Mouse (Mus musculus) stomach, embryonic 16.5 days (tissue): ENCODE data around the gene 2010300C02Rik. TPM values are rescaled to one million over a fixed set of nuclear protein-coding genes. Genes with fewer than 3 reads are reported as not detected.
A peak's percentile ranks its signal among the peaks of the same experiment; 100 is the strongest.

Source experiments
- ATAC-seq: fragments of 200-750 bp; cut with Nextera tagmentation; 2 replicates; pipeline ENCODE4 v1.8.0; 2017; ENCODE audit warnings: moderate number of reproducible peaks, moderate TSS enrichment; ENCODE audit not compliant: insufficient read depth, low FRiP score
- H3K27ac ChIP-seq: fragments of 300-500 bp; sonication (generic); 2 replicates; pipeline ENCODE4 v1.5.1; 2014; ENCODE audit warnings: low read length
- H3K27me3 ChIP-seq: fragments of 300-500 bp; sonication (generic); 2 replicates; pipeline ENCODE4 v1.6.1; 2014; ENCODE audit warnings: low read length, control low read depth, mixed read lengths; ENCODE audit not compliant: control insufficient read depth, insufficient read depth
- H3K36me3 ChIP-seq: fragments of 300-500 bp; sonication (generic); 2 replicates; pipeline ENCODE4 v1.6.1; 2014; ENCODE audit warnings: low read length; ENCODE audit not compliant: control insufficient read depth, insufficient read depth
- H3K4me1 ChIP-seq: fragments of 300-500 bp; sonication (generic); 2 replicates; pipeline ENCODE4 v1.6.1; 2014; ENCODE audit warnings: low read length, control low read depth, mixed read lengths; ENCODE audit not compliant: control insufficient read depth, insufficient read depth
- H3K4me2 ChIP-seq: fragments of 300-500 bp; sonication (generic); 2 replicates; pipeline ENCODE4 v1.6.1; 2014; ENCODE audit warnings: low read depth, low read length, mixed read lengths
- H3K4me3 ChIP-seq: fragments of 300-500 bp; sonication (generic); replicated peaks from 2 replicates; pipeline ENCODE4 v1.5.1; 2014; ENCODE audit warnings: mild to moderate bottlenecking, low read length
- H3K9ac ChIP-seq: fragments of 300-500 bp; sonication (generic); 2 replicates; pipeline ENCODE4 v1.6.1; 2014; ENCODE audit warnings: low read length
- H3K9me3 ChIP-seq: fragments of 300-500 bp; sonication (generic); replicated peaks from 2 replicates; pipeline ENCODE4 v1.6.1; 2016; ENCODE audit warnings: low read length, control low read depth; ENCODE audit not compliant: control insufficient read depth
- whole genome bisulfite sequencing: fragments of 180-500 bp; shearing (Covaris S2); extraction: QIAGEN DNeasy Blood & Tissue Kit; methylation state at CpG from one replicate; pipeline ENCODE4 v1.1.7; 2014; 5-methylcytosine and 5-hydroxymethylcytosine counted together
- polyA plus RNA-seq: library from polyadenylated mRNA; unstranded; fragments of >200 nt; fragmentation: Nextera tagmentation; extraction: Ambion mirVana; gene quantifications from 2 replicates; pipeline ENCODE4 v1.2.1, GENCODE M21; 2015

Gene 2010300C02Rik
- polyA plus RNA-seq, 1 experiment from 2014 or later: 10.3 TPM

DNA sequence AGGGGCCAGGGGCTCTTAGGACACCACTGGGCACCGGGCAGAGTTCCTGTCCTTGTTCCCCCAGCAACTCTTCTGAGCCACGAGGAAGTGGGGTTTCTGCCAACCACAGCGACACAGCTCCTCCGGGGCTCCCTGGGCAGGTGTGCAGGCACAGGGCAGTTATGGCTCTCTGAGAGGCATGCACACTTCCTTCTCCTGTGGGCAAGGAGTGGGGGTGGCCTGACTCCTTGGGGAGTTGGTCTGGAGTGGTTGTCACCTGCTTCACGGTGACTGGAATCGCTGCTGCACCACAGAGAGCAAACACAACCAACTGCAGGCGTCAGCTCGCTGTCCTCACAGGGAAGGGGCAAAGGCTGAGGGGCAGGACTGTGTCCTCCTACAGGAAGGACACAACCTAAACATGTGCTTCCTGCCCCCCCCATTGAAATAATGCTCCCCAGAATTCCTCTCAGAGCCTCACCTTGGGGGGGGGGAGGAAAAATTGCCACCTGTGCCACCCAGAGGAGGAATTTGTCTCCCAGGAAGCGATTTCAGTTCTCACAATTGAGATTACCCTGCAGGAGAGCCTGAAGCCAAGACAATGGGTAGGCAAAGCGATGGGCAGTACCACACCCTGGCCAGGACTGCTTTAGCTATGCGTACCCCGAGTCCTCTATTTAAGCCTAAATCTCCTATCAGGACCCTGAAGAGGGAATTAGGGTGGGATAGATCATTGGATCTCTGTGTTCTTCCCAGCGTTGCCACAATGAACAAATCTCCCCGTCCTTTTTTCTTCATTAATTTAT lies 54.2 kb downstream of the 2010300C02Rik start:
- WGBS: 39% methylated on average over 14 of the region's 14 CpGs

DNA sequence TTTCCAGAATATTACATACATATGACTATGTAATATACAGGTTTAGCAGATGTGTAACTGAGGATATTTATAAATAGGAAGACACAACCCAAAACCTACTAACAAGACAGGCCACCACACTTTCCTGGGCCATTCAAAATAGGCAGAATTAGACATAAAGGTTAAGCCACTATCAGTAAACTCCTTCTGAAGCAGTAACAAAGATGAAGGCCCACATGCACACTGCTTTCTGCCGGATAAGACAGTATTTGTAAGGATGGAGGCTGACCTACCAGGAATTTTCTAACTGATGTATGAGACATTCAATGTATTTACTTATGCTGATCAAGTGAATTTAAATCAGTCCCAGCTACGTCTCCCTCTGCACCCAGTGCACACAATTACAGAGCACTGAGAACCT lies 55.4 kb downstream of the 2010300C02Rik start:
- Histone ChIP-seq H3K4me2 (peak overlapping the region; percentile 51), H3K27ac (no peak overlapping the region), H3K36me3 (no peaks in the 10 kb centered on the region), H3K27me3 (no peaks in the 10 kb centered on the region), H3K4me3 (peak overlapping the region; percentile 18), H3K9me3 (no peaks in the 10 kb centered on the region), H3K4me1 (no peaks in the 10 kb centered on the region), H3K9ac (no peak overlapping the region)
- WGBS: 60% methylated on average over 2 of the region's 2 CpGs
- ATAC-seq: no peak

More for the DNA sequence above, 54.2 kb downstream of the 2010300C02Rik start:
- Histone ChIP-seq H3K36me3 (no peaks in the 10 kb centered on the region), H3K27me3 (no peaks in the 10 kb centered on the region), H3K4me3 (peak overlapping the region; percentile 18), H3K4me2 (peak overlapping the region; percentile 51), H3K27ac (peak overlapping the region; percentile 80), H3K4me1 (no peaks in the 10 kb centered on the region), H3K9me3 (no peaks in the 10 kb centered on the region), H3K9ac (peak overlapping the region; percentile 49)
- ATAC-seq: peak; percentile 72; the same call in 1 of the 2 replicates

DNA sequence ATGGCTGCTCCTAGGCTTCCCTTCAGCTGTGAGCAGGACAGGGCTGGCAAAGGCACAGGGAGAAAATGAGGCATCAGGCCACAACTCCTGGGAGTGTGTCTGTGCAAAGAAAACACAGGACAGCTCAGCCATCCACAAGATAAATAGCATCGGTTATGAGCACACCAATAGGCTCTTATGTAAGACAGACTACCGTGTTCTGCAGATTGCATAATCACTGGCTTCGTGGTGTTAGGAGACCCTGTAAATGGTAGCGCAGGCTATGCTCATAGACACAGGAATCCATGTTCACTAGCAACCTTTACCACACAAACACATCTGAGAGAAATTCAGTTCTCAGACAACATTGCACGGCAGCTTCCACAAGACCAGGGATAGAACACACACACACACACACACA lies 56.3 kb downstream of the 2010300C02Rik start:
- Histone ChIP-seq H3K36me3 (no peaks in the 10 kb centered on the region), H3K4me2 (no peak overlapping the region), H3K27me3 (no peaks in the 10 kb centered on the region), H3K9me3 (no peaks in the 10 kb centered on the region), H3K9ac (no peak overlapping the region), H3K4me3 (no peak overlapping the region), H3K27ac (no peak overlapping the region), H3K4me1 (no peaks in the 10 kb centered on the region)
- 72% methylated on average over 5 of the region's 5 CpGs for WGBS
- no peak for ATAC-seq

GRCm38 (mm10) chr1:37656017-37656416 lies 63.9 kb downstream of the 2010300C02Rik start:
- Histone ChIP-seq H3K27me3 (no peaks in the 10 kb centered on the region), H3K36me3 (no peaks in the 10 kb centered on the region), H3K4me3 (no peak overlapping the region), H3K9ac (no peak overlapping the region), H3K4me2 (no peak overlapping the region), H3K4me1 (no peaks in the 10 kb centered on the region), H3K27ac (no peak overlapping the region), H3K9me3 (peaks cover 4% of the 10 kb centered on the region; the same call in 1 of the 2 replicates)
- WGBS: 92% methylated on average over 2 of the region's 2 CpGs
- no peak for ATAC-seq

DNA sequence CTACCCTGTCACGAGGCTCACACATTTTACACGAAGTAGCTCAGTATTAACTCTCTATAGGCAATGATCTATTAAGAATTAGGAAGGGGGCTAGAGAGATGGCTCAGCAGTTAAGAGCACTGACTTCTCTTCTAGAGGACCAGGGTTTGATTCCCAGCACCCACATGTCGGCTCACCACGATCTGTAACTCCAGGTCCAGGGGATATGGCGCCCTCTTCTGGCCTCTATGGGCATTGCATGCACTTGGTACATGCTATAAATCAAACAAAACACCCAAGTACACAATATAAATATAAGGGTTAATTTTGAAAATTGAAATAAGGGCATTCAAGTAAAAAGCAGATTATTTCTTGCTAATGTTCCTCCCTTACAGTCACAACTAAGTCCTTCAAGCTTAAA lies 65.9 kb downstream of the 2010300C02Rik start:
- Histone ChIP-seq H3K36me3 (no peaks in the 10 kb centered on the region), H3K27ac (no peak overlapping the region), H3K4me2 (no peak overlapping the region), H3K4me3 (no peak overlapping the region), H3K9ac (no peak overlapping the region), H3K9me3 (peaks cover 4% of the 10 kb centered on the region; the same call in 1 of the 2 replicates), H3K4me1 (no peaks in the 10 kb centered on the region), H3K27me3 (no peaks in the 10 kb centered on the region)
- 76% methylated on average over 5 of the region's 5 CpGs for WGBS
- no peak for ATAC-seq

GRCm38 (mm10) chr1:37647066-37647465 lies 72.8 kb downstream of the 2010300C02Rik start:
- Histone ChIP-seq H3K9me3 (no peaks in the 10 kb centered on the region), H3K4me1 (no peaks in the 10 kb centered on the region), H3K27ac (no peak overlapping the region), H3K4me3 (no peak overlapping the region), H3K36me3 (no peaks in the 10 kb centered on the region), H3K27me3 (no peaks in the 10 kb centered on the region), H3K4me2 (no peak overlapping the region), H3K9ac (no peak overlapping the region)
- 82% methylated on average over 10 of the region's 10 CpGs for WGBS
- ATAC-seq: no peak

DNA sequence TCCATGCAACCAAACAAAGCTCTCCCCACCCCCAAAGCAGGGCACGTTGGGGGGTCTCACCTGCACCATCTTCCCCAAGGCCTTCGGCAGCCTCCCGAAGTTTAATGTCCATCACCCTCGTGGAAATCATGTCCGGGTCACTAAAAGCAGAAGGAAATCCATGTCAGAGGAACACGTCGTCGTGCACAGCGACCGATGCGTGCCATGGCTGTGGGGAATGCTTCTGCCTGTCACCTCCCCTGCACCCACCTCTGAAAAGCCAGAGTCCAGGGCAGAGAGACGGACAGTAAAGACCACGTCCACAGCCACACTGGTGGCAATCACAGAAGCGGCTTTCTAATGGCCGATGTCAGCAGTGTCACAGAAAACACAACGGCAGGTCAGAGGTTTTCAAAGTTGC lies 75.4 kb downstream of the 2010300C02Rik start:
- Histone ChIP-seq H3K4me2 (no peak overlapping the region), H3K27ac (no peak overlapping the region), H3K4me3 (no peak overlapping the region), H3K36me3 (no peaks in the 10 kb centered on the region), H3K27me3 (no peaks in the 10 kb centered on the region), H3K9me3 (no peaks in the 10 kb centered on the region), H3K9ac (no peak overlapping the region), H3K4me1 (peaks cover under 1% of the 10 kb centered on the region; the same call in 1 of the 2 replicates)
- ATAC-seq: no peak
- WGBS: 89% methylated on average over 16 of the region's 16 CpGs

DNA sequence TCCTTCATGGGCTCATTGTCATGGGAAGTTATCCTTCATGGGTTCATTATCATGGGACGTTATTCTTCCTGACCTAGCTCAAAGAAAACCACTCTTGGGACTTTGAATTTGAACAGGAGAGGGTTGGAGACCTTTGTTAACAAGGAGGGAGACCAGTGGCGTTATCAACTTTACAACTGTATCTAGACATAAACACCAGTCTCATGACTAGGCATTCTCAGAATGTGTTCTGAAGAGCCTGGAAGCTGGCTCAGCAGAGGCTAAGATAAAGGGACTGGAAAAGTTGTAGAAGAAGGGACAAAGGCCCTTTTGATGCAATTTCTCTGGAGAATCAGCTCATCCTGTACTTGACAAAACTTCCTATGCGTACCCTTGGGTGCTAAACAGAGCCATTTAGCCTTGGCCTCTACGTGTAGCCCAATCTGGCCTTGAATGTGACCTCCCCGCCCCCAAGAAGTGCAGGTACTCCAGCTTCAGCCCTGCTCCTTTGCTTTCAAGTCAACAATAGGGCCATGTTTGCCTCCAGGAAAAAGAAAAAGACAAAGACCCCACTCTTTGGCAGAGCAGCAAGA lies 76.0 kb downstream of the 2010300C02Rik start:
- H3K4me2 ChIP-seq: no peak overlapping the region
- H3K27ac ChIP-seq: no peak overlapping the region
- no peak for ATAC-seq
- H3K27me3 ChIP-seq: no peaks in the 10 kb centered on the region
- H3K4me1 ChIP-seq: peaks cover 5% of the 10 kb centered on the region; the same call in 1 of the 2 replicates
- H3K4me3 ChIP-seq: no peak overlapping the region
- no peaks in the 10 kb centered on the region for H3K9me3 ChIP-seq
- WGBS: 76% methylated on average over 5 of the region's 5 CpGs
- no peaks in the 10 kb centered on the region for H3K36me3 ChIP-seq
- H3K9ac ChIP-seq: no peak overlapping the region

DNA sequence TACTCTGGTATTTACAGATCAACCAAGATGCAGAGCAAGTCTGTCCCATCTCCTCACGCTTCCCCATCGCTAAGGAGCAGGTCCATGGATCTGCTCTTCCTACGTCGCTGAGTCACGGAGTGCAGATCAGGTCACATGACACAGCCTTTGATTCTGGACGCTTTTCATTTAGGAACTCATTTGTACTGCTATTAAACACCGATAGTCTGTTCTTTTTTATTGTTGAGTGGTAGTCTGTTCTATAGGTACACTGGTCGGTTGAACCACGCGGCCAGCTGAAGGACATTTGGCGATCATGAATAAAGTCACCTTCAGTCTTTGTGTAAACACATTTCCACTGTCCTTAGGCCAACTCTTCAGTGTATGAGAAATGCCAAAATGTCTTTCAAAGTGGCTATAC lies 78.5 kb downstream of the 2010300C02Rik start:
- H3K36me3 ChIP-seq: no peaks in the 10 kb centered on the region
- H3K4me2 ChIP-seq: no peak overlapping the region
- H3K9me3 ChIP-seq: no peaks in the 10 kb centered on the region
- no peak for ATAC-seq
- peaks cover 5% of the 10 kb centered on the region; the same call in 1 of the 2 replicates for H3K4me1 ChIP-seq
- no peaks in the 10 kb centered on the region for H3K27me3 ChIP-seq
- H3K27ac ChIP-seq: no peak overlapping the region
- H3K9ac ChIP-seq: no peak overlapping the region
- 85% methylated on average over 11 of the region's 11 CpGs for WGBS
- no peak overlapping the region for H3K4me3 ChIP-seq
